Mouse (Mus musculus) olfactory bulb, adult 2 months (tissue): ENCODE results near the gene Usp47.

ENCODE experiments used
- CTCF ChIP-seq: fragments of 200-500 bp; IDR thresholded peaks from 2 replicates; pipeline ENCODE4 v1.5.1; 2012; ENCODE audit warnings: low read depth, mild to moderate bottlenecking, low read length, moderate library complexity; ENCODE audit not compliant: insufficient read depth
- POLR2A ChIP-seq: fragments of 200-500 bp; IDR thresholded peaks from 2 replicates; pipeline ENCODE4 v1.6.1; 2012; ENCODE audit warnings: mild to moderate bottlenecking, low read depth, low read length, moderate library complexity; ENCODE audit not compliant: insufficient read depth

GRCm38 (mm10) chr7:112135161-112135560 is 111.9 kb downstream of the Usp47 start:
- TF ChIP-seq CTCF (no peak), POLR2A (no peak)
